Mouse (Mus musculus): ENCODE data around the gene Cd99l2. TPM values are rescaled to one million over a fixed set of nuclear protein-coding genes. Genes with fewer than 3 reads are reported as not detected.

The Cd99l2 gene
- polyA plus RNA-seq, 1 experiment from 2014 or later: 38.1 TPM

DNA sequence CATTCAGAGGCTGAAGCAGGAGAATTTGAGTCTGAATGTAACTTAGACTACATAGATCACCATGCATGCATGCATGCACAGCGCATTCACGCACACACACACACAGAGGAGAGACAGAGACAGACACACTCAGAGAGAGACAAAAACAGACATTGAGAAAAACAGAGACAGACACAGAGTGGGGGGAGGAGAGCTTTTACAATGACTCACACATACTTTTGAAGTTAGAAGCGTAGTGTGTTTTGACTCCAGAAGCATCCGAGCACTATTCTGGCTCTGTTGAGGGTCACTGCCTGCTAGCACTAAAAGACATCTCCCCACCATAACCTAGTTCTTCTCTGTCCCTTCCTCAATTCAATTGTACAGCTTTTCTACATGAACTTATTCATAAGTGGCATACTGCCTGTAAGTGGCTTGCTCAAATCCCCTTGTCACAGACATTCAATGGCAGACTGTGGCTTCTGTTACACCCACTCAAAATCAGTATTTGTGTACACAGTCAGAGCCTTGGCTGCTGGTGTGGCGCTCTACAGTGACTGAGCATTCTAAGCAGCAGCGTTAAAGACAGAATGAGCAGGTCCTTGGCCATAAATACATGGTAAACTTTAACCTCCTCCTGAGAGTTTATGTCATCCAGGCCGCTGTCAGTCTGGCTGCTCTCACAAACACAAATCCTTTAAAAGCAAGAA lies 28.4 kb downstream of the Cd99l2 start:
- Histone ChIP-seq H3K36me3 (replicated peaks) (no peaks in the 10 kb centered on the region), H3K9me3 (no peaks in the 10 kb centered on the region), H3K27ac (no peak overlapping the region), H3K4me3 (replicated peaks) (no peak overlapping the region), H3K4me1 (no peaks in the 10 kb centered on the region), H3K9ac (no peak overlapping the region), H3K27me3 (no peaks in the 10 kb centered on the region), H3K4me2 (no peak overlapping the region)
- 87% methylated on average over 7 of the region's 7 CpGs for WGBS
- ATAC-seq (ENCODE audit: low FRiP score): no peak

DNA sequence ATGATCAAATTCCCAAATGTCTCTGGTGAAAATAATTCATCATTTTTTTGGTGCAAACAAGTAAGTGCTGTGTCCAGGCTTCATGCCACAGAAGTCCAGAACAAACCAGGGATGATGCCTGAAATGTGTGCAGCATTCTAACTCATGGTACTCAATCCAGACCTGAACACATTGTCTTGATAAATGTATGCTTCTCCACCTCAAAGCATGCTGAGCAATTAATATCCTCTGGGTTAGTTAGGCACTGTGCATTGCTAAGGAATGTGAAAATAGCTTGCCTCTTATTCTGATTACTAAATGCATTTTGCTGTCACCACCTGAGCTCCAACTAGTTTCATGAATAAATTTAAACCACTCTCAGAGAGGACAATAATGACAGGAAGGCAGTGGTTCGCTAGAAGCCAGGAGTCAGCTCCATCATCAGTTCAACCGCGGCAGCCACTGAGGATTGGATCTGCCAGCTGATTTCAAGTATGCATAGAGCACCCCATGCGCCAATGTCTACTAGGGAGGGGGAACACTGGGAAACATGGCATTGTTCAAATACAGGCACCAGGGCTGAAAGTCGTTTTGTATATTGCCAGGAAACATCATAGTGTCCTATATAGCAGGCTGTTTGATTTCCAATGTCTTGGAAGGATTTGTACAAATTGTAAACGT lies 36.4 kb downstream of the Cd99l2 start:
- no peak for ATAC-seq (ENCODE audit: low FRiP score)
- no peak overlapping the region for H3K4me3 ChIP-seq (replicated peaks)
- no peaks in the 10 kb centered on the region for H3K27me3 ChIP-seq
- H3K9me3 ChIP-seq: no peaks in the 10 kb centered on the region
- H3K4me2 ChIP-seq: no peak overlapping the region
- H3K27ac ChIP-seq: no peak overlapping the region
- 82% methylated on average over 6 of the region's 6 CpGs for WGBS
- no peaks in the 10 kb centered on the region for H3K4me1 ChIP-seq
- no peak overlapping the region for H3K9ac ChIP-seq
- H3K36me3 ChIP-seq (replicated peaks): no peaks in the 10 kb centered on the region

DNA sequence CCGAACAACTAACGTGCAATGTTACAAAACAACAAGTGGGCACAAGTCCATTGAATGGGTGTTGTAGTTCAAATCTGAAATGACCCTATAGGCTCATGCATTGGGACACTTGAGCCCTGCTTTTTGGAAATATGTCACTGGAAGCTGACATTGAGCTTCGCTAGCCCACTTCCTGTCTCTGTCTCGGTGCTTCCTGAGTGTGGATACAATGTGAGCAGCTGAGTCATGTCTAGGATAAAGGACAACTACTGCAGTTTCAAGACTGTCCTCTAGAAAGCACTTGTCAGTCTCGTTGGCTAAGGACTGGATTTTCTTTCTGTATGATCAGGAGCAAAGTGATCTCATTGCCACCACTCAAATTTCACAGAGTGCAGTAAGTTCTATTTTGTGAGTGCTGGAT lies 49.7 kb downstream of the Cd99l2 start:
- no peak for ATAC-seq (ENCODE audit: low FRiP score)
- 88% methylated on average over 5 of the region's 5 CpGs for WGBS
- Histone ChIP-seq H3K9ac (no peak overlapping the region), H3K4me1 (no peaks in the 10 kb centered on the region), H3K36me3 (replicated peaks) (peaks cover 3% of the 10 kb centered on the region; the same call in 1 of the 2 replicates), H3K4me3 (replicated peaks) (no peak overlapping the region), H3K4me2 (no peak overlapping the region), H3K9me3 (no peaks in the 10 kb centered on the region), H3K27ac (no peak overlapping the region), H3K27me3 (no peaks in the 10 kb centered on the region)

DNA sequence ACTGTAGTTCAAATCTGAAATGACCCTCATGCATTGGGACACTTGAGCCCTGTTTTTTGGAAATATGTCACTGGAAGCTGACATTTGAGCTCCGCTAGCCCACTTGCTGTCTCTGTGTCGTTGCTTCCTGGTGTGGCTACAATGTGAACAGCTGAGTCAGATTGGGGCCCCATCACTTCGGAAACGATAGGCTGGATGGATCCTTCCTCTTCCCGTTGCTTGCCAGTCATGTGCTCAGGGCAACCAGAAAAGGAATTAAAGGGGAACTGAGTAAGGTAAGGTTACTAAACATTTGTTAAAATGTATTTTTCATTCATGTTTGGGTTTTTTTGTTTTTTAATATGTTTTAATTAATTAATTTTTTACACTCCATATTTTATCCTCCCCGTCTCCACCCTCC lies 53.2 kb downstream of the Cd99l2 start:
- no peak overlapping the region for H3K27ac ChIP-seq
- 87% methylated on average over 6 of the region's 6 CpGs for WGBS
- H3K9ac ChIP-seq: no peak overlapping the region
- no peak overlapping the region for H3K4me2 ChIP-seq
- peaks cover 7% of the 10 kb centered on the region; the same call in 1 of the 2 replicates for H3K4me1 ChIP-seq
- no peak for ATAC-seq (ENCODE audit: low FRiP score)
- no peaks in the 10 kb centered on the region for H3K9me3 ChIP-seq
- H3K4me3 ChIP-seq (replicated peaks): no peak overlapping the region
- H3K27me3 ChIP-seq: no peaks in the 10 kb centered on the region
- peaks cover 3% of the 10 kb centered on the region; the same call in 1 of the 2 replicates for H3K36me3 ChIP-seq (replicated peaks)

DNA sequence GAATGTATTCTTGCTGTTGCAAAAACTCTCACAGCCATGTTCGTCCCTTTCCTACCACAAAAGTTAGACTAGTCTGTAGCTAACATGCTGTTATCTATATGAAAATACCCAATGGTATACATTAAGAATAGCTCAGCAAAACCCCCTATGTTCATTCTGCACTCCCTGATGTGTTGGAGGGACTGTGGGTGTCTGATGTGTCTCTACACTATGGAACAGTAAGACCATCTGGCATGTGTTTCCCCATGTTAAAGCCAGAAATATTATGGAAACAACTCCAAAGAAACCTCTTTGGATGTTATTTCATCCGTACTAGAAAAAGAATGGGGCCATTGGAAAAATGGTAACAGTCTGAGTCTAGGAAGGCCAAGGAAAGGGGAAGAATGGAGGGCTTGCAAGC lies 57.1 kb downstream of the Cd99l2 start:
- H3K36me3 ChIP-seq (replicated peaks): no peaks in the 10 kb centered on the region
- no peak for ATAC-seq (ENCODE audit: low FRiP score)
- H3K4me1 ChIP-seq: peaks cover 8% of the 10 kb centered on the region; the same call in 1 of the 2 replicates
- H3K4me2 ChIP-seq: no peak overlapping the region
- H3K4me3 ChIP-seq (replicated peaks): no peak overlapping the region
- H3K27me3 ChIP-seq: no peaks in the 10 kb centered on the region
- no peaks in the 10 kb centered on the region for H3K9me3 ChIP-seq
- 85% methylated on average over 2 of the region's 2 CpGs for WGBS
- no peak overlapping the region for H3K9ac ChIP-seq
- H3K27ac ChIP-seq: no peak overlapping the region

DNA sequence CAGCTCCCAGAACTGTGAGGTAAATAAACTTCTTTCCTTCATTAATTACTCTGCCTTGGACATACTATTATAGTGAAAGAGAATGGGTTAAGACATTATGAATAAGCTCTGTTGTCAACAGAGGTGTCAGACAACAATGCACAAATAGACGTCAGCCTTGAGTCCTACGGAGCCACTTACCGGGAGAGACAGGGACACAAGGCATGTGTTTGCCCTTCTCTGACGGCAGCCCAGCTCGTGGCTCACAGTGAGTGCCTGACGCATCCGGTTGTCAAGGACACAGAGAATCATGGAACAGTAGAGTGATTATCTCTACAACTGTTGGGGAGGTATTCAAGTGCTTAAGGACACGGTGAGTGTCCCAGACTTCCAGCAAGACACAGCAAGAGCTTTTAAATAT lies 57.8 kb downstream of the Cd99l2 start:
- Histone ChIP-seq H3K4me2 (no peak overlapping the region), H3K27ac (no peak overlapping the region), H3K9ac (no peak overlapping the region), H3K27me3 (no peaks in the 10 kb centered on the region), H3K4me3 (replicated peaks) (no peak overlapping the region), H3K4me1 (peaks cover 8% of the 10 kb centered on the region; the same call in 1 of the 2 replicates), H3K36me3 (replicated peaks) (no peaks in the 10 kb centered on the region), H3K9me3 (no peaks in the 10 kb centered on the region)
- peak; percentile 81; the same call in 1 of the 2 replicates for ATAC-seq (ENCODE audit: low FRiP score)
- WGBS: 30% methylated on average over 8 of the region's 8 CpGs

DNA sequence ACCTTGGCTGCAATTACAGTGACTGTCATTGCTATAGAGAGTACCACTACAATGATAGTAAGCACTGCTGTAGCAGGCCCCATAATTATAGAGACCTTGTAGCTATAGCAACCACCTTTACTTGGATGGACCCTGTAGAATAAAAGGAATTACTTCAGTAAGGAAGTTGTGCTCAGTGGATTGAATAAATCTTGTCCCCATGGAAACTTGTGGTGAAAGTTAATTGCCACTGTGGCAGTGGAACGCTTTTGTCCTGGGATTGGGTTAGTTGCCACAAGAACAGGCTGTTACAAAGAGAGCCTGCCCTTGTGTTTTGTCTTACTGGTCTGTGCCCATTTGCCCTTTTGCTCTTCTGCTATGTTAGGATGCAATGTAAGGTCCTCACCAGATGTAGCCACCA lies 58.2 kb downstream of the Cd99l2 start:
- no peaks in the 10 kb centered on the region for H3K9me3 ChIP-seq
- H3K9ac ChIP-seq: no peak overlapping the region
- 40% methylated on average over 1 of the region's 1 CpGs for WGBS
- H3K4me2 ChIP-seq: no peak overlapping the region
- no peaks in the 10 kb centered on the region for H3K36me3 ChIP-seq (replicated peaks)
- ATAC-seq (ENCODE audit: low FRiP score): peak; percentile 91; the same call in 1 of the 2 replicates
- no peak overlapping the region for H3K27ac ChIP-seq
- no peaks in the 10 kb centered on the region for H3K27me3 ChIP-seq
- peaks cover 8% of the 10 kb centered on the region; the same call in 1 of the 2 replicates for H3K4me1 ChIP-seq
- H3K4me3 ChIP-seq (replicated peaks): no peak overlapping the region

DNA sequence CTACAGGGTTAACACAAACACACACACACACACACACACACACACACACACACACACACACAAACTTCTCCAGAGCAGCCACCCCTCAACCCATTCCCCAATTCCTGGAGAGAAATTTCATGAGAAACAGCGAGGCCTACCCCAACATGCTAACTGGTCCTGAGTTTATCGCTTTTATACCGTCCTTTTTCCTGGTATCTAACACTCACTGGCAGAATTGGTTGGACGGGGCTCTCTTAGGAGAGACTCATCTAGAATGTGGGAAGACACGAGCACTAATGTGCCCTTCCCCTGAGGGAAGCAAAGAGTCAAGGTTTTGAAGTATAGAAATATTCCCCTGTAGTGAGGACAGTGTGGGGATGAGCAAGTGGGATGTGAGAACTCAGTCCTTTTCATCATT lies 61.7 kb downstream of the Cd99l2 start:
- Histone ChIP-seq H3K4me3 (replicated peaks) (no peak overlapping the region), H3K4me1 (peaks cover 11% of the 10 kb centered on the region; the same call in 1 of the 2 replicates), H3K9me3 (no peaks in the 10 kb centered on the region), H3K27ac (no peak overlapping the region), H3K36me3 (replicated peaks) (no peaks in the 10 kb centered on the region), H3K4me2 (no peak overlapping the region), H3K27me3 (no peaks in the 10 kb centered on the region), H3K9ac (no peak overlapping the region)
- ATAC-seq (ENCODE audit: low FRiP score): no peak
- 87% methylated on average over 5 of the region's 5 CpGs for WGBS

DNA sequence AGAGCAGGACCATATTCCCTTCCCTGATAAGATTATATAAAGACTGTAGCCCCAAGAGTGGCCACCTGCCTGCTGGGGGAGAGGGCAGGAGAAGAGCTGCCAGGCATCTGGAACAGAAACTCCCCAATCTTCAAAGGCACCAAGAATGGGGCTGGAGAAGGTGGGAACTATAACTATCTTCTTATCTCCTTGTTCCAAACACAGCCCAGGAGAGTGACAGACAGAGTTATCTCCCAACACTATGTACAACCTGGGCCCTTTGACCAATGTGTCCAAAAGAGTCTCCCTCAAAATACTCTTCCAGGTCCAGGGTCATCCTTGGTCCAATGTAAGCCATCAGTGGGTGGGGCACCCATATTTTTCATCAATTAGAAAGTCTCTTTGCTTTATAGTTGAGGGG lies 65.2 kb downstream of the Cd99l2 start:
- no peak overlapping the region for H3K4me2 ChIP-seq
- no peak overlapping the region for H3K27ac ChIP-seq
- H3K4me1 ChIP-seq: peaks cover 4% of the 10 kb centered on the region; the same call in 1 of the 2 replicates
- ATAC-seq (ENCODE audit: low FRiP score): no peak
- H3K9me3 ChIP-seq: no peaks in the 10 kb centered on the region
- H3K4me3 ChIP-seq (replicated peaks): no peak overlapping the region
- no peak overlapping the region for H3K9ac ChIP-seq
- no peaks in the 10 kb centered on the region for H3K27me3 ChIP-seq
- H3K36me3 ChIP-seq (replicated peaks): no peaks in the 10 kb centered on the region

DNA sequence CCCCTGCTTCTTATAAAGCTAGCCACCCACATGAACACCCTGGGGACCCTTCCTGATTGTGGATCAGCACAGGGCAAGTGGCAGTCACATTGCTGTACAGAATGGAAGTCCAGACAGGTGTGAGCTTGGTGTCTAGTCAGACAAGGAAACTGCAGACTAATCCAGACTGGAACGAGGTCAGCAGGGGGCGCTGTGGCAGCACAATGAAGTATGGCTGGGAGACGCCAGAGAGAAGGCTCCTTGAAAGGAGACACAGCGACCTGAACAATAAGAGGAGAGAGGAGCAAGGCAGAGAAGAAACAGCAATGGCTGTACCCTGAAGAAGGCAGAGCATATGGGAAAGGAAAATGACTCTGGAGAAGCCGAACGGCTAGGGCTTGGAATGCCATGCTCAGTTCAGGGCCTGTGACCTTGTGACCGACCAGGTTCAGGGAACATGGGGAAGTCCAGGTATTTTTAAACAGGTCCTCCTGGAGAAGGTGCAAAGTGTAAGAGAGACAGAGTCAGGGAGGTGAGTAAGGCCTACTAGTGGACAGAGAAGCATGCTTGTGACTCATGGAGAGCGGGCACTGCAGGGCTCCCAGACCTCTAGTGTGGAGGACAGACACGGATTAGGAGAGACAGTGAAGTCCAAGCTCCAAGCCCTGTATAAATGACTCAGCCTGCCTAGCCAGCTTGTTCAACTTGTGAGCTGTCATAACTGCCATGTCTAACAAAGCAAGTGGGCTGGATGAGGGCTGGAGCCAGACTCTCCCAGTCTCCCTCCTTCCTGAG lies 66.7 kb downstream of the Cd99l2 start:
- Histone ChIP-seq H3K27ac (no peak overlapping the region), H3K36me3 (replicated peaks) (no peaks in the 10 kb centered on the region), H3K4me2 (no peak overlapping the region), H3K9ac (no peak overlapping the region), H3K4me3 (replicated peaks) (no peak overlapping the region), H3K27me3 (no peaks in the 10 kb centered on the region), H3K9me3 (no peaks in the 10 kb centered on the region), H3K4me1 (peaks cover 4% of the 10 kb centered on the region; the same call in 1 of the 2 replicates)
- WGBS: 42% methylated on average over 9 of the region's 9 CpGs
- peak; percentile 69 for ATAC-seq (ENCODE audit: low FRiP score)

DNA sequence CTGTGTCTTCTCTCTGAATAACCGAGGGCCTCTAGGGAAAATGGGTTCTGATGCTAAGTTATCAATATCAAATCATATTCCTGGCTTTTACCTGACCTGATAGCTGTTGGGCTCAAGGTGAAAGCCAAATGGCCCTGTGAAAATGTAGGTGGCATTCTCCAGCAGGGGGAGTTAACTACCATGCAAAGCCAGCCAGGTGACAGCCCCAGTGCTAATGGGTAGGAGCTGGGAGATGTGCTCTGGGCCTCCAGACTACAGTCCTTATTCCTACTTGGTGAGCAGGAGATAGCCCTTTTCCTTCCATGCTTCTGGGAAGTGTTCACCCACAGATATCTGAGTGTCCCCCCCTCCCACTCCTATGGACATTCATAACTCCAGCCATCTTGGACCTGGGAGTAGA lies 67.8 kb downstream of the Cd99l2 start:
- peaks cover 4% of the 10 kb centered on the region; the same call in 1 of the 2 replicates for H3K4me1 ChIP-seq
- no peak overlapping the region for H3K4me2 ChIP-seq
- ATAC-seq (ENCODE audit: low FRiP score): no peak
- H3K4me3 ChIP-seq (replicated peaks): no peak overlapping the region
- no peaks in the 10 kb centered on the region for H3K9me3 ChIP-seq
- 62% methylated on average over 1 of the region's 1 CpGs for WGBS
- H3K36me3 ChIP-seq (replicated peaks): no peaks in the 10 kb centered on the region
- H3K27me3 ChIP-seq: no peaks in the 10 kb centered on the region
- H3K27ac ChIP-seq: no peak overlapping the region
- H3K9ac ChIP-seq: no peak overlapping the region

DNA sequence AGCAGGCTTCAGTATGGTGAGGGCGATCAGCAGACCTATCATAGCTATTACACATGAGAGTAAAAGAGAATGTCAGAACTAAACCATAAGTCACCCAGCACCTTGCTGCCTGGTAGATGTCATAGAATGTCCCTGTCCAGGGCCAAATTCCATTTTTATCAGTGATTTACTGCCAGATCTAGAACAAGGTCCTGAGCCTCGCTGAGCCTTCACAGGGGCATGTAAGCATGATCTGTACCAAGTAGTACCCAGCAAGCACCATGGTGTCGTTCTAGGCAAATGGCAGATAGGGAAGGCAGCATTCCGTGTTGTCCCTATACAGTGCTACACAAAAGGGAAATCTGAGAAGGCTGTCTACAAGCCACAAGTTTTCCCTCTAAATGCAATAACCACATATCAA lies 79.0 kb downstream of the Cd99l2 start:
- Histone ChIP-seq H3K4me1 (no peaks in the 10 kb centered on the region), H3K9me3 (no peaks in the 10 kb centered on the region), H3K4me3 (replicated peaks) (no peak overlapping the region), H3K27ac (no peak overlapping the region), H3K36me3 (replicated peaks) (no peaks in the 10 kb centered on the region), H3K9ac (no peak overlapping the region), H3K27me3 (no peaks in the 10 kb centered on the region), H3K4me2 (no peak overlapping the region)
- WGBS: 93% methylated on average over 4 of the region's 4 CpGs
- ATAC-seq (ENCODE audit: low FRiP score): no peak

All from forebrain, embryonic 12.5 days (tissue).